Mouse (Mus musculus) erythroid progenitor cell, adult 5-6 weeks (primary cell): ENCODE data around the gene Slc27a4. TPM values are rescaled to one million over a fixed set of nuclear protein-coding genes. Genes with fewer than 3 reads are reported as not detected.
"Not testable (repeated sequence)": the region's sequence is repeated elsewhere in the genome, so short reads cannot be mapped to it uniquely, and the experiment has no call there.

Experiments
- ATAC-seq: replicated peaks from 2 replicates; pipeline ENCODE4 v1.8.0; 2016; ENCODE audit warnings: moderate number of reproducible peaks, mild to moderate bottlenecking, moderate TSS enrichment, inconsistent platforms; ENCODE audit not compliant: poor library complexity, low FRiP score, severe bottlenecking
- total RNA-seq, 2 experiments: library from RNA; stranded (forward) in 1 of 2; stranded (reverse) in 1 of 2; fragments of 150-400 nt in 1 of 2; fragments of 186-747, 209-891 nt in 1 of 2; gene quantifications; 2 replicates each; pipeline versions ENCODE4 v1.2.3 to v1.2.4; 2015 to 2017; ENCODE audit warnings: low replicate concordance in 2 of 2

Gene Slc27a4
- total RNA-seq (2015; ENCODE audit: low replicate concordance) = 2.5 and 4.6 TPM in 2 replicates
- total RNA-seq (2017; ENCODE audit: low replicate concordance) = 1.4 and 2.0 TPM in 2 replicates

GRCm38 (mm10) chr2:29802075-29802826 lies at the start of gene Slc27a4:
Gene Slc27a4 (plus strand): TSS chr2:29802634.
- ATAC-seq = peak; percentile 96

GRCm38 (mm10) chr2:29755693-29756092 lies 46.7 kb upstream of the Slc27a4 start:
- ATAC-seq = no peak

GRCm38 (mm10) chr2:29764831-29765230 lies 37.6 kb upstream of the Slc27a4 start:
- peak; percentile 81 for ATAC-seq

- ATAC-seq = no peak
These were observed 34.3 kb upstream of the Slc27a4 start for GRCm38 (mm10) chr2:29767976-29768709.

GRCm38 (mm10) chr2:29768901-29769300 lies 33.5 kb upstream of the Slc27a4 start:
- no peak for ATAC-seq

- ATAC-seq = no peak
These were observed 32.3 kb upstream of the Slc27a4 start for GRCm38 (mm10) chr2:29770162-29770561.

GRCm38 (mm10) chr2:29771611-29772461 lies 30.6 kb upstream of the Slc27a4 start:
- ATAC-seq = no peak

- no peak for ATAC-seq
These were observed 29.1 kb upstream of the Slc27a4 start for GRCm38 (mm10) chr2:29773323-29773722.

GRCm38 (mm10) chr2:29781256-29781655 lies 21.2 kb upstream of the Slc27a4 start:
- ATAC-seq = not testable (repeated sequence)

GRCm38 (mm10) chr2:29784290-29784689 lies 18.1 kb upstream of the Slc27a4 start:
- no peak for ATAC-seq

- peak; percentile 87 for ATAC-seq
These were observed 15.1 kb upstream of the Slc27a4 start, which contains the start of gene Coq4 for GRCm38 (mm10) chr2:29787104-29787917. Gene Coq4 (plus strand): TSS chr2:29787493.

GRCm38 (mm10) chr2:29787937-29788681 lies 14.3 kb upstream of the Slc27a4 start, which contains the start of gene Trub2:
Gene Trub2 (minus strand): TSS chr2:29788502.
- peak; percentile 88 for ATAC-seq

GRCm38 (mm10) chr2:29792772-29793487 lies 9.5 kb upstream of the Slc27a4 start:
- no peak for ATAC-seq

- ATAC-seq = no peak
These were observed 380 bp downstream of the Slc27a4 start for GRCm38 (mm10) chr2:29802827-29803201.

GRCm38 (mm10) chr2:29803400-29803831 lies 982 bp downstream of the Slc27a4 start:
- ATAC-seq = no peak

GRCm38 (mm10) chr2:29815678-29816371 lies 13.4 kb downstream of the Slc27a4 start:
- no peak for ATAC-seq
